Mouse (Mus musculus) forebrain, embryonic 10.5 days (tissue): ENCODE data around the gene Atp4b. TPM values are rescaled to one million over a fixed set of nuclear protein-coding genes. Genes with fewer than 3 reads are reported as not detected.
A peak's percentile ranks its signal among the peaks of the same experiment; 100 is the strongest.
"Not testable (repeated sequence)": the region's sequence is repeated elsewhere in the genome, so short reads cannot be mapped to it uniquely, and the experiment has no call there.

Source experiments
- DNase-seq: peaks from one replicate; pipeline ENCODE4 v3.0.0-alpha.2; 2017; ENCODE audit warnings: low spot score; ENCODE audit errors: extremely low spot score
- H3K27ac ChIP-seq: fragments of 300-500 bp; sonication (generic); 2 replicates; pipeline ENCODE4 v1.5.1; 2016; ENCODE audit warnings: mild to moderate bottlenecking
- H3K27me3 ChIP-seq: fragments of 300-500 bp; sonication (generic); 2 replicates; pipeline ENCODE4 v1.6.1; 2016; ENCODE audit warnings: mild to moderate bottlenecking; ENCODE audit not compliant: poor library complexity, severe bottlenecking
- H3K36me3 ChIP-seq: fragments of 300-500 bp; sonication (generic); replicated peaks from 2 replicates; pipeline ENCODE4 v1.6.1; 2016; ENCODE audit warnings: mild to moderate bottlenecking, moderate library complexity
- H3K4me1 ChIP-seq: fragments of 300-500 bp; sonication (generic); 2 replicates; pipeline ENCODE4 v1.6.1; 2016
- H3K4me3 ChIP-seq: fragments of 300-500 bp; sonication (generic); 2 replicates; pipeline ENCODE4 v1.5.1; 2016; ENCODE audit warnings: mild to moderate bottlenecking, moderate library complexity
- H3K9me3 ChIP-seq: fragments of 300-500 bp; sonication (generic); 2 replicates; pipeline ENCODE4 v1.6.1; 2016; ENCODE audit warnings: mild to moderate bottlenecking, moderate library complexity
- WGBS: fragments of 180-500 bp; shearing (Covaris S2); methylation state at CpG from one replicate; pipeline ENCODE4 v1.1.7; 2016; 5-methylcytosine and 5-hydroxymethylcytosine counted together
- polyA plus RNA-seq: library from polyadenylated mRNA; unstranded; fragments of >200 nt; fragmentation: Nextera tagmentation; extraction: Ambion mirVana; gene quantifications from 2 replicates; pipeline ENCODE4 v1.2.1, GENCODE M21; 2016

Atp4b gene
- polyA plus RNA-seq, 1 experiment from 2014 or later: 0.10 TPM

DNA sequence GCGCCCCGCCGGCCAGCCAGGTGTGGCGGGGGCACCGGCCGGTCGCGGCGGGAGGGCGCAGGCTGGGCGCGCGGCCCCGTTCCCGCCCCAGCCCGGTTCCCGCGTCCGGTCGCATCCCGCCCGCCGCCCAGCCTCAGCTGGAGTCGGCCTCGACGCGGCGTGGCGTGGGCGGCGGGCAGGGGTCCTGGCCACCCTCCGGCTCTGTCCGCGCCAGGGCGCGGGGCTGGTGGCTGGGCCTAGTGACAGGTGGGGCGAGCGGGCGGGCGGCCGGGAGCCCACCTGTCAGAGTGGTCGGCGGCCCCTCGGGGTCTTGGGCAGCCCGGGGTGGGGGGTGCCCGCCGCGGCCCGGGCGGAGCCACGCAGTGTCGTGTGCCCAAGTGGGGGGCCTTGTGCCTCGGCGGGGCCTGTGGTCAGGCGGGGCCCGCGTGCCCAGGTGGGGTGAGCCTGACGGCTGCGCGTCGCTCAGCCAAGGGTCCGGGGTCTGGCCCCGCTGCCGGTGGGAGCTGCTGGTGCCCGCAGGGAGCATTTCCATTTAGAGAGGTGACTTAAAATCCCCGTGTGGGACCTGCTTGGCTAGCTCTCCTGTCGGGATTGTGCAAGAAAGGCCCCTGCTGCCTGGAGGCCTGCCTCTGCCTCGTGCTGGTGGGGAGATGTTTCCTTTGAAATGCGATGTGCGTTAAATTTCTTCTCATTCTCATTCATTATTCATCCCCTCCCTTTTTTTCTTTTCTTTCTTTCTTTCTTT is 57.6 kb downstream of the Atp4b start:
- Histone ChIP-seq H3K27me3 (no peaks in the 10 kb centered on the region), H3K4me1 (peaks cover 27% of the 10 kb centered on the region), H3K27ac (peak overlapping the region; percentile 97), H3K4me3 (peak overlapping the region; percentile 96), H3K9me3 (no peaks in the 10 kb centered on the region), H3K36me3 (peaks cover 39% of the 10 kb centered on the region)
- DNase-seq: peak; percentile 49
- under 1% methylated on average over 69 of the region's 70 CpGs for WGBS

DNA sequence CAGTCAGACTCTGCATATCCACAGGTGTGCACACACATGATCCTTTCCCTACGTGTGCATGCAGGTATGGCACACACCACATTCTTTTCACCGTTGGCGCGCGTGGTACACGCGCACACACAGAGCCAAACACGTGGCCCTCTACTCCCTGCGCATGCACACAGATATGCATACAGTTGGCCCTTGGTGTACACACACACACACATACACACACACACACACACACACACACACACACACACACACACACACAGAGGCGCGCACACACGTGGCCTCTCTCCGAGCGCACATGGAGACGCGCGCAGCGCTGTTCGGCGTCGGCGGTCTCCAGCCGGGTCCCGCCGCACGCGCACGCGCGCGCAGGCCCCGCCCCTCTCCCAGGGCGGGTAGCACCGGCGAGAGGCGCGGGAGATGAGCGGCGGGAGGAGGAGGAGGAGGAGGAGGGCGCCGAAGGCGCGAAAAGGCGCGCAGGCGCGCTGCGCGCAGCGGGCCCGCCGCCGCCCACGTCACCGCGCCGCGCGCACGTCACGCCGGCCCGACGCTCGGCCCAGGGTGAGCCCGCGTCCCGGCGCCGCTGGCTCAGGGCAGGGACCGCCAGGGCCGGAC is 58.3 kb downstream of the Atp4b start, which contains the start of gene Tfdp1:
Gene Tfdp1 (plus strand): TSS at position 497 of the 606 bp plus-strand sequence.
- H3K4me3 ChIP-seq: peak within 1 kb of the TSS; percentile 96
- peaks cover 32% of the 10 kb centered on the region for H3K36me3 ChIP-seq
- peaks cover 27% of the 10 kb centered on the region for H3K4me1 ChIP-seq
- WGBS: 2% methylated on average over 65 of the region's 72 CpGs
- peak within 1 kb of the TSS; percentile 97 for H3K27ac ChIP-seq
- DNase-seq: peak; percentile 84
- H3K27me3 ChIP-seq: no peaks in the 10 kb centered on the region
- H3K9me3 ChIP-seq: no peaks in the 10 kb centered on the region

GRCm38 (mm10) chr8:13337678-13338077 is 58.9 kb downstream of the Atp4b start:
- Histone ChIP-seq H3K27ac (peak overlapping the region; percentile 97), H3K36me3 (peaks cover 25% of the 10 kb centered on the region), H3K4me1 (peaks cover 27% of the 10 kb centered on the region), H3K4me3 (peak overlapping the region; percentile 96), H3K9me3 (no peaks in the 10 kb centered on the region), H3K27me3 (no peaks in the 10 kb centered on the region)
- WGBS: 86% methylated on average over 3 of the region's 3 CpGs
- DNase-seq: no peak

DNA sequence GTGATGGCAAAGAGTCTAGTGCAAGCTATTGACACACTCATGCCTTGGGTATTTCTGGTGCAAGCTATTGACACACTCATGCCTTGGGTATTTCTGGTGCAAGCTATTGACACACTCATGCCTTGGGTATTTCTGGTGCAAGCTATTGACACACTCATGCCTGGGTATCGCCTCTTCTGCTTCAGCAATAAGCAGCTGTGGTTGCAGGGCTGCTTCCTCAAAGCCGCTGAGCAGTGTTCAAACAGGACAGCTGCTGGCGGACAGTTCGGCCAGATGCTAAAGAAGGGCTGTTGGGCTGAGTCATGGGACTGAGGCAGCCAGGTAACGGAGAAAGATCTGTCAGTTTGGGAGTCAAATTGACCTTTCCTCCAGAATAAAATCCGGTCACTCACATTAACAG is 59.4 kb downstream of the Atp4b start:
- DNase-seq, H3K27me3 ChIP-seq, H3K9me3 ChIP-seq, H3K4me3 ChIP-seq: not testable (repeated sequence)
- H3K4me1 ChIP-seq: peaks cover 27% of the 10 kb centered on the region
- H3K36me3 ChIP-seq: peaks cover 21% of the 10 kb centered on the region
- 92% methylated on average over 6 of the region's 6 CpGs for WGBS
- H3K27ac ChIP-seq: peak overlapping the region; percentile 97; the same call in 1 of the 2 replicates

Other genes starting within 250 kb of the Atp4b start
- gene Lamp1, start 237.7 kb downstream of the Atp4b start, polyA plus RNA-seq: 182 and 190 TPM in 2 replicates
- 19.5 and 21.5 TPM in 2 replicates for gene Grtp1, start 196.2 kb downstream of the Atp4b start, polyA plus RNA-seq
- gene Adprhl1, start 142.7 kb downstream of the Atp4b start, polyA plus RNA-seq: 0.16 TPM in 1 of 2 replicates, not detected in the other
- gene Dcun1d2, start 108.7 kb downstream of the Atp4b start, polyA plus RNA-seq: 24.6 and 26.9 TPM in 2 replicates
- 34.0 and 34.5 TPM in 2 replicates for gene Tmco3, start 108.6 kb downstream of the Atp4b start, polyA plus RNA-seq
- gene Tfdp1, start 58.1 kb downstream of the Atp4b start, polyA plus RNA-seq: 208 and 215 TPM in 2 replicates
- 0.04 TPM in 2 replicates for gene Grk1, start 8.3 kb upstream of the Atp4b start, polyA plus RNA-seq
- 0.19 and 0.22 TPM in 2 replicates for gene Tmem255b, start 38.4 kb upstream of the Atp4b start, polyA plus RNA-seq
- gene Gas6, start 97.7 kb upstream of the Atp4b start, polyA plus RNA-seq: 6.1 and 7.6 TPM in 2 replicates
- not detected in 2 replicates for gene 1700029H14Rik, start 165.6 kb upstream of the Atp4b start, polyA plus RNA-seq